Mouse (Mus musculus): ENCODE measurements around the gene Dync2li1.

DNA sequence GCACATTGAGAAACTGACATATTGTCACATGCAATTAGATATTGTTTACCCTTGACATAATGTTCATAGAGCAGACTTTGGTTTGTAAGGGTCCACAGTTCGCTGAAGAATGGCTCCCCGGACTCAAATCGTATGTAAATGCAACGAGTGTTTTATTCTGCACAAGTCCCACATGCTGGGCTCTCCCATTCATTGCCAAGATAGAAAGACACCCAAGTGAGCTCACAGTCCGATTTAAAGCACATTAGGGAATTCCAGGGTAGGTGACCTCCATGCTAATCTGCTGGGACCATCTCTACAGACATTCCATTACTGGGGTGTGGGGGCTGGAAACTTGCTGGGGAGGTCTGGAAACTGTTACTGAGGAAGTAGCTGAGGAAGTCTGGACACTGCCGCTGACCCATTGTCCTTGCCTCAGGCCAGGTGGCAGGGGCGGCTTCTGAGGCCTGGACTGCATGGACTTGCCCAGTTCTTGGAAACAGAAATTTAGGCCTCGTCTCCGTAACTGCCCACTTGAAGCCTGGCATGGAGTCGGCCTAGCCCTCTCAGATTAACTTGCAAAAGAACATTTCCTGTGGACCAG is 13.6 kb downstream of the Dync2li1 start:
- TF ChIP-seq POLR2A (IDR thresholded peaks at IDR 0.05; ENCODE audit: borderline replicate concordance, low read depth, low read length) (no peak), CTCF (IDR thresholded peaks at IDR 0.05; ENCODE audit: low read depth, low read length) (no peak)

Measured in bone marrow macrophage, adult 2 months (primary cell).